Mouse (Mus musculus): ENCODE data around the gene Efna1. TPM values are rescaled to one million over a fixed set of nuclear protein-coding genes. Genes with fewer than 3 reads are reported as not detected.
A peak's percentile ranks its signal among the peaks of the same experiment; 100 is the strongest.

Efna1 gene
- polyA plus RNA-seq, 2 experiments from 2014 or later: not detected

DNA sequence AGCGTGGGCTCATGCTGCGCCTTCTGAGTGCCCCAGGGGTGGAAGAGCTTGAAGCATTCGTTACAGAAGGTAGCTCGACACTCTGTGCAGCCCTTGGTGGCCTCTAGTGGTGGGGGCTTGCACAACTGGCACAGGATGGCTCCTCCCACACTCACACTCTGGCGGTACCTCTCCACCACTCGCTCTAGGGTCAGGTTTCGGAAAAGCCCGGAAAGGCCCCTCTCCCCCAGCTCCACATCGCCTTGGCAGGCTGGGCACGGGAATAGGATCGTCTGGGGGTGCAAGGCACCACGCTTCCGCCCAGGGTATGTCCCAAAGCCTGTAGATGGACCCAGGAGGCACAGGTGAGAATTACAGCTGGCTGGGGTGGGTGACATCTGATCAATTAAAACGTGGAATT is 37.3 kb downstream of the Efna1 start:
- ATAC-seq: peak; percentile 51

- ATAC-seq: no peak
Observed at GRCm38 (mm10) chr3:89242331-89242895, 38.5 kb downstream of the Efna1 start.

- ATAC-seq: no peak
Observed at GRCm38 (mm10) chr3:89238494-89238893, 42.4 kb downstream of the Efna1 start.

DNA sequence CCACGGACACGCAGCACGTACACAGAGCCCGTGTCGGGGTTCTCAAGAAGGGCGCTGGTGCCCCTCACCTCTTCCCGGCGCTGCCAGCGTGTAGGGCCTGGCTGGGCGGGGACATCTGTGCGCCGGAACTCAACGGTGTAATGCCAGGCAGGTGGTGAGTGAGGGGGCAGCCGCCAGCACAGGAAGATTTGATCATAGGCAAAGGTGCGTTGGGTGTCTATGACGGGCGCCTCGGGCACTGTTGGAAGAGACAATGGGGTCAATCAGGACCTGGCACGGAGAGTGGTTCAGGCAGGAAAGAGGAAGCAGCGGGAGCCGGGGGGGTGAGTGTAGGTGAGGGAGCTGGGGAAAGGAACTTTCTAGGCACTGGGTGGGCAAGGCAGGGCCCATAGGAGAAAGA is 43.3 kb downstream of the Efna1 start:
- ATAC-seq: no peak

DNA sequence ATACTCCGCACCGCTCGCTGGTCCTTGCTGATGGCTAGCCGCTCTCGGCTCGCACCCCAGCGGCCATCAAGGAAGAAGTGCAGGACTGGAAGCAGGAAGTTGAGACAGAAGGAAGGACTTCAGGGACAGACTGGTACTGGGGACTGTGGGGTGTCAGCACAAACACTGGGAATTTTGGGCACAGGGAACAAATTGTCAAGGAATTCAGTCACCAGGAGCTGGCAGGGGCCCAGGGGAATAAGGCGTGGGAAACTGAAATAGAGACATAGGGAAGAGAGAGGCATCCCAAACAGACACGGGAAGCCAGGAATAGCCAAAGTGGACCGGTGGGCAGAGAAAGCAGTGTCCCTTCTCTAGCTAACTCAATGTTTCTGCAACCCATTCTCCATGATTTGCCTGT is 44.4 kb downstream of the Efna1 start:
- ATAC-seq: no peak

- ATAC-seq: no peak
Observed at GRCm38 (mm10) chr3:89233562-89234110, 47.3 kb downstream of the Efna1 start.

DNA sequence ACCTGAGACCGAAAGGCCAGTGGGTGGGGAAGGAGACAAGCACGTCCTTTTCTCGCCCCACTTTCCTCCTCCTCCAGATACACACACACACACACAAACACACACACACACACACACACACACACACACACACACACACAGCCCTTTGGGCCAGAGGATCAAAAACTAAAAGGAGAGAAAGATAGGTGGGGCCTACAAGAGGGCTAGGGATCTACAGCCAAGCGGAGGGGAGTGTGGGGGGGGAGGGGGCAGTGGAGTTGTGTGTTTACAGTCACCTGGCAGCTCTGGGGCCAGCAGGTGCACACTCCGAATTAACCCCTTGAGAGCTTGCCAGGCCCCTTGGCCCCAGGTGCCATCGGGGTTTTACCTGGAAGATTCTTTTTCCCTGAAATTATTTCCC is 48.3 kb downstream of the Efna1 start:
- no peak for ATAC-seq

GRCm38 (mm10) chr3:89231772-89232275 is 49.1 kb downstream of the Efna1 start:
- no peak for ATAC-seq

GRCm38 (mm10) chr3:89231345-89231744 is 49.6 kb downstream of the Efna1 start:
- peak; percentile 56 for ATAC-seq

DNA sequence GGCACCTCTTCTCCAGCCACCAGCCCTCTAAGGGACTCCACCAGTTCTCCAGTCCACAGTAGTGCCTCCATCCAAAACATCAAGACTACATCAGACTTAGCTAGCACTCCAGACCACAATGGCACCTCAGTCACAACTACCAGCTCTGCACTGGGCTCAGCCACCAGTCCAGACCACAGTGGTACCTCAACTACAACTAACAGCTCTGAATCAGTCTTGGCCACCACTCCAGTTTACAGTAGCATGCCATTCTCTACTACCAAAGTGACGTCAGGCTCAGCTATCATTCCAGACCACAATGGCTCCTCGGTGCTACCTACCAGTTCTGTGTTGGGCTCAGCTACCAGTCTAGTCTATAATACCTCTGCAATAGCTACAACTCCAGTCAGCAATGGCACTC is 50.4 kb downstream of the Efna1 start:
- ATAC-seq: no peak

- ATAC-seq: no peak
Observed at GRCm38 (mm10) chr3:89229276-89229675, 51.7 kb downstream of the Efna1 start.

- no peak for ATAC-seq
Observed at GRCm38 (mm10) chr3:89228836-89229235, 52.1 kb downstream of the Efna1 start, which contains the start of gene Muc1. Gene Muc1 (plus strand): TSS chr3:89229057.

DNA sequence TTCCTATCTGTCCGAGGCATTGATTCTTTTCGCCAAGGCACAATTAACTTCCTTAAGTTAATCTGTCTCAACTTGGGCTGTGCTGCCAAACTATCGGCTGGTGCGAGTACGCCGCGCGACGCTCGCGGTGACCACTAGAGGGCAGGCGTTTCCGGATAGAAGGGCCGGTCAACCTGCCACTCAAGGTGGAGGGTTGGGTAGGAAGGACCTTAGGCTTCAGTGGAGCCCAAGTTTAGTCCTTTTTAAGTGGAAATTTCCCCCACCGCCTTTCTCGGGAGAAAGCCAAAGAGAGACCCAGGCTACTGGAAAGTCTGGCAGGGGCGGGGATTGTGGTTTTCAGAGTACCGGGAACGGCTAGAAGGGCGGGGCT is 52.8 kb downstream of the Efna1 start:
- ATAC-seq: peak; percentile 52

DNA sequence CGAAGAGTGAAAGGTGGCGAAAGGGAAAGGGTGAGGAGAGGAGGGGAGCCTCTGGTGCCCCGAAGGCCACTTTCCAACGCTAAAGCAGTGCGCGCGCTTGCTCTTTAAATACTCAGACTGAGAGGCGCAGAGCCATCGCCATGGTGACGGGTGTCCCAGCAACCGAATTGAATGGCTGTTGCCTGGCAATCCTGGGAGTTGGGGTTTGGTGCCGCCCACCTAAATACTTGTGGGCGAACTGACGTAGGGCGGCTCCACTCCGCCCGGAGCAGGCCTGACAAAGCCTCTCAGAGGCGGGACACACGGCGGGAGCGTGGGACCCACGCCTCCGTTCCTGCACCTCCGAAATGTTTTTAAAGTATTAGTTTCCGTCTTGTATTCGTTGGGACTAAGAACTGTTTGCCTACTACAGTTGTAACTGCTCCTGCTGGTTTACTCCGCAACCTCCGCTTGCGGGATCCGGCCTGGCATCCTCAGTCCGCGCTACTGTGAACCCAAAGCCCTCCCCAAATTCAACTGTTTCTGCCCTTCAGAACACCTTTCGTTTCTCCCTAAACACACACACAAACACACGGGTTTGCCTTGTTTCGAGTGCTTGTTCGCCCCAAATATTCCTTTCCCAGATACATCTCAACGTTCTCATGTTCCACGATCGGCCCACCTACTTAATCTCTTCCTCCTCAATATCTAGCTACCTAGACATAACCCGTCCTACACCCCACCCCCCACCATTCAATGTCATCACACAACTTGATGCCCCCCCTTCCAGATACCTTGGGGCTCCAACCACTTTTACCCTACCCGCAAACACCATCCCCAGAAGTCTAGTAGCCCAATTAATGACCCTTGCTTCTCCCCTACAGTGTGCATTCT is 53.4 kb downstream of the Efna1 start:
- ATAC-seq: peak; percentile 62

GRCm38 (mm10) chr3:89226900-89227299 is 54.0 kb downstream of the Efna1 start, which contains the start of gene Mtx1:
Gene Mtx1 (minus strand): TSS chr3:89227088.
- ATAC-seq: no peak

DNA sequence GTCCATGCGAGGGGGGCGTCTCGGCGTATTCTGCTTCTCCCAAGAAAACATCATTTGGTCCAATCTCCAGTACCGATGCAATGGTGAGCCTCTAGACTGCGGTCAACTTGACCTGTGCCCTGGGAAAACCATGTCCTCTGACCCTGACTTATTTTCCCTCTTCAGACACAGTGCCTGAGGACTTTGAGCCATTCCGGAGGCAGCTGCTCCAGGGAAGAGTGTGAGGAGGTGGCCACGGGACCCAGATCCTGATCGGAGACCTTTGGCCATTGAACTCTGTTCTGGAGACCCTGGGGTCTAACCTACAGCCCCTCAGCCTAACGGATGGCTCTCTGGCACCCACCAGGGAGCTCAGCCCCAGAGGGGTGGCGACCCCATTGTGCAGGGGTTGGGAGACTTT is 54.6 kb downstream of the Efna1 start:
- ATAC-seq: no peak

GRCm38 (mm10) chr3:89225918-89226317 is 55.0 kb downstream of the Efna1 start:
- no peak for ATAC-seq

GRCm38 (mm10) chr3:89225321-89225815 is 55.6 kb downstream of the Efna1 start:
- no peak for ATAC-seq

DNA sequence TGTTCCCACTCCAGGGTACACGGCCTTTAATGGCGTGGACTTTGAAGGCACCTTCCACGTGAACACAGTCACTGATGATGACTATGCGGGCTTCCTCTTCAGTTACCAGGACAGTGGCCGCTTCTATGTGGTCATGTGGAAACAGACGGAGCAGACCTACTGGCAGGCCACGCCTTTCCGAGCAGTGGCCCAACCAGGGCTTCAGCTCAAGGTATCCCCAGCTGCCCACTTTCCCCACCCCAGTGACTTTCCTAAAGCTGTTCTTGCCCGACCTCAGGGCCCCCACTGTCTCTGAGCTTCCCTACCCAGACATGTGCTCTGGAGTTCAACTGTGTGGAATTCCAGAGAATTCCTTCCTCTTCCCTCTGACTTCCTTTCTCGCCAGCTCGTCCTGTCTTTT is 56.1 kb downstream of the Efna1 start:
- ATAC-seq: no peak
